Mouse (Mus musculus): ENCODE measurements around the gene Hinfp. TPM values are rescaled to one million over a fixed set of nuclear protein-coding genes. Genes with fewer than 3 reads are reported as not detected.
"Not testable (repeated sequence)": the region's sequence is repeated elsewhere in the genome, so short reads cannot be mapped to it uniquely, and the experiment has no call there.

Hinfp gene
- total RNA-seq (2021): 10 to 100 TPM; 26.0 to 28.5 TPM
- long read RNA-seq, experiment 1, full-length matches to known transcripts: 2 of 5 reads
- long read RNA-seq, experiment 1, partial matches to known transcripts: 0 of 5 reads
- long read RNA-seq, experiment 1, other reads (novel, unspliced or antisense): 3 of 5 reads
- long read RNA-seq, experiment 2, full-length matches to known transcripts: 6 of 15 reads
- long read RNA-seq, experiment 2, partial matches to known transcripts: 0 of 15 reads
- long read RNA-seq, experiment 2, other reads (novel, unspliced or antisense): 9 of 15 reads

- DNase-seq (ENCODE audit: low spot score in 2 of 2): peak; percentile 96 to 99
These were observed at the start of gene Hinfp for GRCm38 (mm10) chr9:44305466-44306079. Hinfp (minus strand) TSS chr9:44305671.

GRCm38 (mm10) chr9:44353142-44353541 is 47.7 kb upstream of the Hinfp start:
- no peak for DNase-seq (ENCODE audit: low spot score in 2 of 2)

GRCm38 (mm10) chr9:44352337-44352736 is 46.9 kb upstream of the Hinfp start:
- DNase-seq (ENCODE audit: low spot score in 2 of 2): no peak

GRCm38 (mm10) chr9:44351396-44351795 is 45.9 kb upstream of the Hinfp start:
- no peak for DNase-seq (ENCODE audit: low spot score in 2 of 2)

GRCm38 (mm10) chr9:44348546-44348945 is 43.1 kb upstream of the Hinfp start:
- no peak for DNase-seq (ENCODE audit: low spot score in 2 of 2)

GRCm38 (mm10) chr9:44347621-44348020 is 42.1 kb upstream of the Hinfp start:
- no peak for DNase-seq (ENCODE audit: low spot score in 2 of 2)

GRCm38 (mm10) chr9:44347166-44347565 is 41.7 kb upstream of the Hinfp start:
- no peak for DNase-seq (ENCODE audit: low spot score in 2 of 2)

GRCm38 (mm10) chr9:44345570-44346433 is 40.3 kb upstream of the Hinfp start:
- no peak for DNase-seq (ENCODE audit: low spot score in 2 of 2)

GRCm38 (mm10) chr9:44343781-44344421 is 38.4 kb upstream of the Hinfp start, which contains the start of gene Hmbs:
Hmbs (minus strand) TSS chr9:44344228.
- peak; percentile 90 to 91 for DNase-seq (ENCODE audit: low spot score in 2 of 2)

- DNase-seq (ENCODE audit: low spot score in 2 of 2): no peak
These were observed 37.8 kb upstream of the Hinfp start for GRCm38 (mm10) chr9:44343290-44343689.

GRCm38 (mm10) chr9:44342605-44343004 is 37.1 kb upstream of the Hinfp start:
- no peak for DNase-seq (ENCODE audit: low spot score in 2 of 2)

GRCm38 (mm10) chr9:44342173-44342572 is 36.7 kb upstream of the Hinfp start:
- no peak for DNase-seq (ENCODE audit: low spot score in 2 of 2)

GRCm38 (mm10) chr9:44341487-44341886 is 36.0 kb upstream of the Hinfp start:
- DNase-seq (ENCODE audit: low spot score in 2 of 2): no peak

- no peak for DNase-seq (ENCODE audit: low spot score in 2 of 2)
These were observed 33.1 kb upstream of the Hinfp start for GRCm38 (mm10) chr9:44338574-44338973.

GRCm38 (mm10) chr9:44337436-44338169 is 32.1 kb upstream of the Hinfp start:
- no peak for DNase-seq (ENCODE audit: low spot score in 2 of 2)

- no peak for DNase-seq (ENCODE audit: low spot score in 2 of 2)
These were observed 31.5 kb upstream of the Hinfp start for GRCm38 (mm10) chr9:44336964-44337363.

GRCm38 (mm10) chr9:44336513-44336912 is 31.0 kb upstream of the Hinfp start:
- not testable (repeated sequence) for DNase-seq (ENCODE audit: low spot score in 2 of 2)

- no peak for DNase-seq (ENCODE audit: low spot score in 2 of 2)
These were observed 30.6 kb upstream of the Hinfp start for GRCm38 (mm10) chr9:44336093-44336406.

GRCm38 (mm10) chr9:44335331-44336092 is 30.0 kb upstream of the Hinfp start:
- no peak for DNase-seq (ENCODE audit: low spot score in 2 of 2)

Measured in layer of hippocampus, postnatal 14 days (tissue).